Mouse (Mus musculus): Measurements from ENCODE around the gene Gpc5.

DNA sequence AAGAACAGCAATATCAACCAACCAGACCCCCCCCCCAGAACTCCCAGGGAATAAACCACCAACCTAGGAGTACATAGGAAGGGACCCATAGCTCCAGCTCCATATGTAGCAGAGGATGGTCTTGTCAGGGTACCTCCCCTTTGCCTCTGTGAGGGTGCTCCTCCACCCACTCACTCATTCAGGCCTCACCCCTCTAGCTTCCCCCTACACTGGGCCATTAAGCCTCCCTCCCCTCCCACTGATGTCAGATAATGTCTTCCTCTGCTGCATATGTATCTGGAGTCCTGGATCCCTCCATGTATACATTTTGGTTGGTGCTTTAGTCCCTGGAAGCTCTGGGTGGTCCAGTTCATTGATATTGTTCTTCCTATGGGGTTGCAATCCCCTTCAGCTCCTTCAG lies 1075.4 kb downstream of the Gpc5 start:
- TF ChIP-seq CTCF (IDR thresholded peaks at IDR 0.05; ENCODE audit: low read depth): no peak
- TF ChIP-seq EP300 (optimal IDR thresholded peaks at IDR 0.05): no peak
